Mouse (Mus musculus) forebrain, embryonic 13.5 days (tissue): ENCODE data around the gene Cemip. TPM values are rescaled to one million over a fixed set of nuclear protein-coding genes. Genes with fewer than 3 reads are reported as not detected.

Experiments
- ATAC-seq: fragments of 200-750 bp; cut with Nextera tagmentation; 2 replicates; pipeline ENCODE4 v1.8.0; 2017
- H3K27ac ChIP-seq: fragments of 300-500 bp; sonication (generic); 2 replicates; pipeline ENCODE4 v1.5.1; 2015; ENCODE audit warnings: inconsistent platforms, mild to moderate bottlenecking, moderate library complexity
- H3K27me3 ChIP-seq: fragments of 300-500 bp; sonication (generic); 2 replicates; pipeline ENCODE4 v1.6.1; 2015; ENCODE audit warnings: mild to moderate bottlenecking, inconsistent platforms
- H3K36me3 ChIP-seq: fragments of 300-500 bp; sonication (generic); 2 replicates; pipeline ENCODE4 v1.6.1; 2015; ENCODE audit warnings: mild to moderate bottlenecking, inconsistent platforms; ENCODE audit not compliant: poor library complexity, severe bottlenecking
- H3K4me1 ChIP-seq: fragments of 300-500 bp; sonication (generic); 2 replicates; pipeline ENCODE4 v1.6.1; 2015; ENCODE audit warnings: inconsistent platforms
- H3K4me2 ChIP-seq: fragments of 300-500 bp; sonication (generic); 2 replicates; pipeline ENCODE4 v1.6.1; 2015; ENCODE audit warnings: inconsistent platforms, mild to moderate bottlenecking, moderate library complexity
- H3K4me3 ChIP-seq: fragments of 300-500 bp; sonication (generic); 2 replicates; pipeline ENCODE4 v1.5.1; 2015; ENCODE audit warnings: mild to moderate bottlenecking, inconsistent platforms
- H3K9ac ChIP-seq: fragments of 300-500 bp; sonication (generic); 2 replicates; pipeline ENCODE4 v1.6.1; 2015; ENCODE audit warnings: mild to moderate bottlenecking, inconsistent platforms
- H3K9me3 ChIP-seq: fragments of 300-500 bp; sonication (generic); replicated peaks from 2 replicates; pipeline ENCODE4 v1.6.1; 2016; ENCODE audit warnings: inconsistent platforms
- WGBS: fragments of 180-500 bp; shearing (Covaris S2); methylation state at CpG from one replicate; pipeline ENCODE4 v1.1.7; 2015; 5-methylcytosine and 5-hydroxymethylcytosine counted together
- polyA plus RNA-seq: library from polyadenylated mRNA; unstranded; fragments of >200 nt; fragmentation: Nextera tagmentation; extraction: Ambion mirVana; gene quantifications from 2 replicates; pipeline ENCODE4 v1.2.1, GENCODE M21; 2015

Cemip gene
- polyA plus RNA-seq, 1 experiment from 2014 or later, result 0.81 TPM

DNA sequence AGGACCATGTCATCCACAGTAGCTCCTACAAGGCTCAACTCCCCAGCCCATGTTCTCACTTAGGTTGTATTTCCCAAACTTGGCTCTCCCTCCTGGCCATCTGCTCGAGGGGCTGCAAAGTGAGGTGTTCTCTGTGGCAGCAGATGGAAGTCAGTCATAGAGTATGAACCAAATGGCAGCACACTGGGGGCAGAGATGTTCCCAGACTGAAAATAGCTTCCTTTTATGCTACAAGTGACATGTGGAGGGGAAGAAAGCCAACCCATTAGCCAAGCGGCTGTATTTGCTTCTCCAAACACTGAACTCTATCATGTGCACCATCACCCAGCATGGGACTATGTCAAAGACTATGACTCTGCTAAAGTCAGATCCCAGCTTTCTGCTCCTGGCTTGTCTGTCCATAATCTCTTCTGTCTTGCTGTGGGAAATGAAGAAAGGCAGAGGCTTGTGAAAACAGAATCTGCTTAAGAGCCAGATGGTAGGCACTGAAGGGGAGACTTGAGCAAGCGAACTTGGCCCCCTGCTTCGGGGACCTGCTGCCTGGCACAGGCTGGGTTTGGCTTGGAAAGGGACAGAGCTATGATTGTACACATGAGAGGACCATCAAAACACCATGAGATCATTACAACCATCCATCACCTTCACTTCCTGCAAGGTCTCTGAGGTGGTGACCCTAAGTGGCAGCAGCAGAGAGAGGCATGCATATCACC lies 41.6 kb downstream of the Cemip start:
- no peak overlapping the region for H3K9ac ChIP-seq
- H3K4me2 ChIP-seq, result no peak overlapping the region
- no peak for ATAC-seq
- WGBS, result 72% methylated on average over 4 of the region's 4 CpGs
- no peak overlapping the region for H3K27ac ChIP-seq
- H3K27me3 ChIP-seq, result no peaks in the 10 kb centered on the region
- no peaks in the 10 kb centered on the region for H3K36me3 ChIP-seq
- H3K9me3 ChIP-seq, result no peaks in the 10 kb centered on the region
- H3K4me3 ChIP-seq, result no peak overlapping the region
- no peaks in the 10 kb centered on the region for H3K4me1 ChIP-seq

DNA sequence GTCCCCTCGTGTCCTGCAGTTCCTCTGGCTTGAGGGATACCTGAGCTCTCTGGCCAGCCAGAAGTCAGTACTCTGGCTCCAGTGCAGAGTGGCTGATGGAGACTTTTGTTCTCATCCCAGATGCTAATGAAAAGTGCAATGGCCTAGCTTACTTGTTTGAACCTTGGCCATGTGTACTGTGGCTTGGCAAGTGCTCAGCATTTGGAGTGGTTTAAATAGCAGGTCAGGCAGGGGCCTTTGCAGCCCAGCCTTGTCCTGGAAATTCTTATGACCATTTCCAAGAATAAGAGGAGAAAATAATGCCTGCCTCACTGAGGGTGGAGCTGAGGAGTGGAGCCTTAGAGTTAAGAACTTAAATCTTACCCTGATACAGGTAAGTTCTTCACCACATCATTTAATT lies 43.6 kb downstream of the Cemip start:
- Histone ChIP-seq H3K9ac (no peak overlapping the region), H3K36me3 (no peaks in the 10 kb centered on the region), H3K9me3 (no peaks in the 10 kb centered on the region), H3K27me3 (no peaks in the 10 kb centered on the region), H3K4me3 (no peak overlapping the region), H3K27ac (no peak overlapping the region), H3K4me2 (no peak overlapping the region), H3K4me1 (no peaks in the 10 kb centered on the region)
- ATAC-seq, result no peak
- WGBS, result 68% methylated on average over 1 of the region's 1 CpGs

DNA sequence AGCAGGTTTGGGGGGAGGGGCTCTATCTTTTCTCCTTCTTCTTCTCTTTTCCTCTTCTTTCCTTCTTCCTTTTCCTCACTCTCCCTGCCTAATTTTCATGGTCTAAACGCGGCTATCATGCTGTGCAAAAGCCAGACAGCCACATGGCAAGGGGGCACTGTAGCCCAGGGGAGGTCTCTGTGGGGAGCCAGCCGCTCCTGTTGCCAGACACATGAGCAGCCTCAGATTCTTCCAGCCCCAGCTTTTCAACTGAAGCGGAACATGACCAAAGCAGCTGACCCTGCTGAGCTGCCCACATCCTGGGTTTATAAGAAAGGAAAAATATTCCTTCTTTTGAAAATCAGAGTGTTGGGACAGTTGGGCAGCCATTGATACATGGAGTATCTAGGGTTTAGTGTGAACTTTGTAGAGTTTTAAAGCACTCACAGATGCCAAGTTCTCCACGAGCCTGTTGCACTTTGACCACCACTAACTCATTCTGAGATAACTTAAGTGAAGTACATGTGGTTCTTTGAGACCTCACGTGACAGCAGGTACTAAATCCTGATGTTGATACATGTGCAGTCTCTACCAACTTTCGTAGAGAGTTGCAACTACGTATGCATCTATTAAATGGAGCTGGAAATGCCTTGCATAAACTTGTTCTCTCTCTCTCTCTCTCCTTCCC lies 46.3 kb downstream of the Cemip start:
- no peaks in the 10 kb centered on the region for H3K36me3 ChIP-seq
- no peak overlapping the region for H3K27ac ChIP-seq
- ATAC-seq, result no peak
- no peak overlapping the region for H3K4me3 ChIP-seq
- no peak overlapping the region for H3K4me2 ChIP-seq
- no peaks in the 10 kb centered on the region for H3K9me3 ChIP-seq
- WGBS, result 75% methylated on average over 8 of the region's 8 CpGs
- H3K27me3 ChIP-seq, result no peaks in the 10 kb centered on the region
- H3K4me1 ChIP-seq, result no peaks in the 10 kb centered on the region
- H3K9ac ChIP-seq, result no peak overlapping the region

GRCm38 (mm10) chr7:84038642-84039041 lies 47.7 kb downstream of the Cemip start:
- no peaks in the 10 kb centered on the region for H3K4me1 ChIP-seq
- no peak overlapping the region for H3K27ac ChIP-seq
- H3K4me3 ChIP-seq, result no peak overlapping the region
- H3K9ac ChIP-seq, result no peak overlapping the region
- H3K36me3 ChIP-seq, result no peaks in the 10 kb centered on the region
- H3K4me2 ChIP-seq, result no peak overlapping the region
- ATAC-seq, result no peak
- no peaks in the 10 kb centered on the region for H3K27me3 ChIP-seq
- no peaks in the 10 kb centered on the region for H3K9me3 ChIP-seq
- WGBS, result 88% methylated on average over 10 of the region's 10 CpGs

DNA sequence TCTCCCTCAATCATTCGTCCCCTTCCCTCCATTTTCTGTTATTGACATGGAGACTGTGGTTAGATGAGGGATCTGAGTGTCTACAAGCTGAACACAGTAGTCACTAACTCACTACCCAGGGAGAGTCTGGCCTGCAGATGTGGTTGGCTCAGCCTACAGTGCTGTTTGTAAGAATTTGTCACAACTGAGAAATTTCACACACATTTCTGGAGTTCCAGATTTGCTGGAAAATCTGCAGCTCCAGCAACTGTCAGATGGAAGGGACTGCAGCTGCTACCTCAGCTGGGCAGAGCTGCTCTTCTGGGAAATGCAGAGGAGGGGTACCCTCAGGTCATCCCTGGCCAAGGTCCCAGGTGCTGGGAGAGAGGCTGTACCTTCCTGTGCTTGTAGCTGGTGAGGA lies 53.5 kb downstream of the Cemip start:
- Histone ChIP-seq H3K9me3 (no peaks in the 10 kb centered on the region), H3K9ac (no peak overlapping the region), H3K27me3 (no peaks in the 10 kb centered on the region), H3K4me2 (no peak overlapping the region), H3K27ac (no peak overlapping the region), H3K4me1 (peaks cover 8% of the 10 kb centered on the region; the same call in 1 of the 2 replicates), H3K36me3 (no peaks in the 10 kb centered on the region), H3K4me3 (no peak overlapping the region)
- no peak for ATAC-seq
- 79% methylated on average over 1 of the region's 1 CpGs for WGBS

DNA sequence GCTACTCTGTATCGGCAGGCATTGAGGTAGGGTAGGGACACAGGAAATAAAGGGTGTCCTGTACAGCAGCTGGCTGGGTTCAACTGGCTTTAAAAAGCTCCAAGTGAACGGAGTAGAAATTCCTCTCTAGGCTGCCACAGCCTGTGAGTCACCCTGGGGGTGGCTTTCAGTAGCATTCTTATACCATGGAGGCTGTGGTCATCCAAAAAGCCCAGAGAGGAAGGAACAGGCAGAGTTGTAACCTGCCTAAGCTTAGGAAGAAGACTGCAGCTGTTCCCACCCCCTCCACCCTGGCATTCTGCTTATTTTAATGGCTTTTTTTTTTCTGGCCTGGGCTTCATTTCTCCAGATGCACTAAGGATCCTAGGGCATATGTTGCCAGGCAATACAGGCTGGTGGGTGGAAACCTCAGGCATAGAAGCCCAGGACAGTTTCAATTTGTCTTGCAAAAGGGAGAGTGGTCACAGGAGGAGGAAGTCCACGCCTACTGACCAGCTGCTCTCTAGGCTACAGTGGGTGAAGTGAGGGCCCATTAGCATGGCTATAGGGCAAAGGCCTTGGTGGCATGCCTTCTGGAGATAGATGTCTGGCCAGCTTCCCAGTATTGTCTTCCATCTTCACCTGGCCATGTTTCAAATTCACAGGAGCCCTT lies 57.1 kb downstream of the Cemip start:
- Histone ChIP-seq H3K9ac (no peak overlapping the region), H3K27me3 (no peaks in the 10 kb centered on the region), H3K9me3 (no peaks in the 10 kb centered on the region), H3K27ac (no peak overlapping the region), H3K4me3 (no peak overlapping the region), H3K4me2 (no peak overlapping the region), H3K4me1 (peaks cover 13% of the 10 kb centered on the region), H3K36me3 (no peaks in the 10 kb centered on the region)
- 65% methylated on average over 3 of the region's 3 CpGs for WGBS
- ATAC-seq, result no peak; the same call in 1 of the 2 replicates

- H3K4me2 ChIP-seq, result no peak overlapping the region
- peaks cover 13% of the 10 kb centered on the region for H3K4me1 ChIP-seq
- H3K9ac ChIP-seq, result no peak overlapping the region
- no peaks in the 10 kb centered on the region for H3K27me3 ChIP-seq
- no peak overlapping the region for H3K4me3 ChIP-seq
- no peaks in the 10 kb centered on the region for H3K9me3 ChIP-seq
- WGBS, result 86% methylated on average over 4 of the region's 4 CpGs
- H3K36me3 ChIP-seq, result no peaks in the 10 kb centered on the region
- no peak for ATAC-seq
- no peak overlapping the region for H3K27ac ChIP-seq
Measured at GRCm38 (mm10) chr7:84028368-84028767, 57.9 kb downstream of the Cemip start.

DNA sequence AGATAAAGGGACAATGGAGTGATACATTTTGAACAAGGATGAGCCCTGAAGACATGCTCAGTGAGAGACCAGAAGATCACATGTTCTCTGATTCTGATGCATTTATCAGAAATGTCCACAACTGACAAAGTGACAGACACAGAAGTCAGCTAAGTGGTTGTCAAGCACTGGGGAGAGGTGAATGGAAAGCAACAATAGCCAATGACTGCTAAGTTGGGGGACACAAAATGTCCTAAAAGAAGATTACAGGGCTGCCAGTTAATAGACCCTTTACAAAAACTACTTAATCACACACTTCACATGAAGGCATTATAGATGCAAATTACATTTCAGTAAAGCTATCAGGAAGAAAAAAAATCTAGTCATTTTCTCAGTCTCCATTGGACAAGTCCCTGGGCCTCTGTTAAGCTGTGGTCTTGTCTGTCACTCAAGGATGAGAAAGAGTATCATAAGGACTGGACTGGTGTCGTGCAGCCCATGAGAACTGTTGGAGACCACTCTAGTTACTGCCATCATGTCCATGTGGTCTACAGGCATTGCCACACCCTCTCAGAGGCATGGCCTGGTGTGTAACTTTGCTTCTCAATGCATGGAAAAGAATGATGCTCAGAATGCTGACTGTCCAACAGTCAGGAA lies 59.2 kb downstream of the Cemip start:
- Histone ChIP-seq H3K4me2 (no peak overlapping the region), H3K9ac (no peak overlapping the region), H3K27me3 (no peaks in the 10 kb centered on the region), H3K36me3 (no peaks in the 10 kb centered on the region), H3K4me1 (peaks cover 13% of the 10 kb centered on the region), H3K9me3 (no peaks in the 10 kb centered on the region), H3K27ac (no peak overlapping the region), H3K4me3 (no peak overlapping the region)
- ATAC-seq, result peak; percentile 68
- 43% methylated on average over 1 of the region's 1 CpGs for WGBS

- H3K4me3 ChIP-seq, result no peak overlapping the region
- no peaks in the 10 kb centered on the region for H3K9me3 ChIP-seq
- no peaks in the 10 kb centered on the region for H3K36me3 ChIP-seq
- H3K27me3 ChIP-seq, result no peaks in the 10 kb centered on the region
- peak overlapping the region; percentile 11; the same call in 1 of the 2 replicates for H3K27ac ChIP-seq
- ATAC-seq, result no peak
- no peak overlapping the region for H3K4me2 ChIP-seq
- H3K4me1 ChIP-seq, result peaks cover 13% of the 10 kb centered on the region
- H3K9ac ChIP-seq, result no peak overlapping the region
- WGBS, result 79% methylated on average over 4 of the region's 4 CpGs
Measured at GRCm38 (mm10) chr7:84026090-84026489, 60.2 kb downstream of the Cemip start.

DNA sequence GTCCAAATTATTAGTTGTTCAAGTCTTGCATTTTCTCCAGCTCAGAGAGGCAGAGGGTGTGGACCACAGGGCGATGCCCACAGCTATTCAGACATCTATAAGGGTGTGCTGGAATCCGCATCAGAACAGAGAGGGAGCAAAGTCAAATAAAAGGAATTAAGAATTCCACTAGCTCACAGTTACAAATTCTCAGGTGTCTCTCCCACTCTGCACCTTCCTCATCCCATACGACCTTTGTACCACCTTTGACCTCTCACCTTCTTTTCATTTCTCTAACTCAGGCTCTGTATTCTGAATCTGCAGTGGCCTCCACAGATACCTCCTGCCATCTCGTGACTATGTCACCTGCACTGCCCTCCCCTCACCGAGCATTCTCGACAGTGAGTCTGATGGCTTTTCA lies 62.8 kb downstream of the Cemip start:
- Histone ChIP-seq H3K36me3 (no peaks in the 10 kb centered on the region), H3K9me3 (no peaks in the 10 kb centered on the region), H3K4me1 (peaks cover 6% of the 10 kb centered on the region), H3K27ac (no peak overlapping the region), H3K27me3 (no peaks in the 10 kb centered on the region), H3K4me3 (no peak overlapping the region), H3K4me2 (no peak overlapping the region), H3K9ac (no peak overlapping the region)
- ATAC-seq, result no peak
- WGBS, result 75% methylated on average over 6 of the region's 6 CpGs

- Histone ChIP-seq H3K9me3 (no peaks in the 10 kb centered on the region), H3K27ac (no peak overlapping the region), H3K4me1 (peaks cover 6% of the 10 kb centered on the region), H3K9ac (no peak overlapping the region), H3K27me3 (no peaks in the 10 kb centered on the region), H3K4me2 (no peak overlapping the region), H3K4me3 (no peak overlapping the region), H3K36me3 (no peaks in the 10 kb centered on the region)
- ATAC-seq, result no peak
- WGBS, result 88% methylated on average over 3 of the region's 3 CpGs
Measured at GRCm38 (mm10) chr7:84022462-84022861, 63.8 kb downstream of the Cemip start.

DNA sequence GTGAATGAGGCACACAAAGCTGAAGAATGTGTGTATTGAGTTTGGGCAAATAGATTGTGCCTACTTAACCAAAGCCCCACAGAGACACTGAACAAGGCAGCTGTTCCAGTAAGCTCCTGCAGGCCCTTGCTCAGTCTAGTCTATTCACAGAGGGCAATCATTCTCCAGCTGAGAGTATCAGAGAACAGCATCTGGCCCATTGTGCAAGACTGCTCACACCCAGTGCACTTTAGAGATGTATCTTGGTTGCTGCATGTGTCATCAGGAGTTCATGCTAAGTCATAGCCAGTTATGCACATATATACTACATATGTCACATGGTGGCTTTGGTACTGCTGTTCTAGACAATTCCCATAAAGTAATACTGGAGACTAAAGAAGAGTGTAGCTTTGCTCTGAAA lies 66.9 kb downstream of the Cemip start:
- ATAC-seq, result no peak
- Histone ChIP-seq H3K27me3 (no peaks in the 10 kb centered on the region), H3K4me3 (no peak overlapping the region), H3K9ac (no peak overlapping the region), H3K4me1 (peaks cover 8% of the 10 kb centered on the region; the same call in 1 of the 2 replicates), H3K9me3 (no peaks in the 10 kb centered on the region), H3K27ac (no peak overlapping the region), H3K36me3 (no peaks in the 10 kb centered on the region), H3K4me2 (no peak overlapping the region)
